Mouse (Mus musculus) kidney, postnatal 4 days (tissue): ENCODE results near the gene Apbb1ip.

ENCODE experiments used
- DNase-seq, 2 experiments: peaks; one replicate each; pipeline ENCODE4 v3.0.0; 2021; ENCODE audit warnings: mixed read lengths in 2 of 2

Gene Apbb1ip

DNA sequence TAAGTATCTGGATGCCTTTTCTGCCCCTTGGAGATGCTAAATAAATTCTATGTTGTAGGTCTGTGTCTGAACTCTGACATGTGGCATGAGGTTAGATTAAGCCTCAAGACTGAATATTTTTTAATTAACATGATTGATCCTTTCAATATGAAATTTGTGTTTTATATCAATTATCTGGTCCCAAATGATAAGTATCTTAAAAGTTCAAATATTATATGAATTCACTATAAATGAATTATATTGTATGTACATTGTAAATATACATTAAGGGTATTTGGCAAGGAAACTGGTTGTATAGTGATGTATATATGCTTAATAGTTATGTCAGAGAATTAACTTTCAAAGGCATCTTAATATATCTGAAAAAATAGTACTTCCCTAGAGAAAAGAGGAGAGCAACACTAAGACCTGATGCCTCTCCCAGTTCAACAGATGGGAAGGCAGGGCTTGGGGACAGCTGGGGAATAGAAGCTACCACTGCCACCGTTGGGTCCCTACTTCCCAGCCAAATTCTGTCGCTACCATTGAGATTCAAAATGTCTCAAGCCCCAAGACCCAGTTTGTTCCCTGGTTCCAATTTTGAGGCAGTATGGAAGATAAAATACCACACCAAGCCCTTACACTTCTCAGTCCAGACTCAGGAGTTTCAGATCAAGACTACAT, 2.8 kb downstream of the Apbb1ip start:
- DNase-seq, result no peak

DNA sequence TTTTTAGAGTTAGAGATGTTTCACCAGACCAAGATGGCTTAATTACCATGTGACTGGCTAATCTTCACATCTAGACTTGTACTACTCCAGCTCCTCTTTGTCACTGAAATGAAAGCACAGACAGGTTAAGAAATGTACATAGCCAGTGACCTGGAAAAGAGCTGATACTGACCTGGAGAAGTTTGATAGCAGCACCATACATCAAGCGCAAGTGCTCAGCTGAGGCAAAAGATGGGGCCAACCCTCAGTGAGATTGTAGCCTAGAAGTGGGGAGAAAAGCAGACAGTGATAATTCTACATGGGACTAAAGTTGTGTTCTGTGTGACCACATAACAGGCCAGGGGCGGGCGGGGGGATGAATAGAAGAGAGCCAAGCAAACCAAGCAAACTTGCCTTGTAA, 3.9 kb downstream of the Apbb1ip start:
- no peak for DNase-seq

DNA sequence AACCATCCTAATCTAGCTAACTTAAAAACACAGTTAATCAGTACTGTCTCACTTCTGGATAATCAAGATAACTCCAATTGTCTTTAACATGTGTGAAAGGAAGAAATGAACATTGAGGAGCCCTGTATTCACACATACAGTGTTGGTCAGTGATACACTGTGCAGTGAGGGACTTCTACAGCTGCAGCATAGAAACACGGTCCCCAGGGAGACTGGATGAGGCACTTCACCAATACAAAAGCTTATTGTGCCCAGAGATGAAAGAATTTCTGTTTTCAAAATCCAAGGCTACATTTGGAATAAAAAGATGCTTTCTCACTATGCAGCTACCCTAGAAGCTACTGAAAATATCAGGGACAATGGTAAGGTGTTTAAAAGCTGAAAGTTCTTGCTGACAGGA, 7.0 kb downstream of the Apbb1ip start:
- no peak for DNase-seq

DNA sequence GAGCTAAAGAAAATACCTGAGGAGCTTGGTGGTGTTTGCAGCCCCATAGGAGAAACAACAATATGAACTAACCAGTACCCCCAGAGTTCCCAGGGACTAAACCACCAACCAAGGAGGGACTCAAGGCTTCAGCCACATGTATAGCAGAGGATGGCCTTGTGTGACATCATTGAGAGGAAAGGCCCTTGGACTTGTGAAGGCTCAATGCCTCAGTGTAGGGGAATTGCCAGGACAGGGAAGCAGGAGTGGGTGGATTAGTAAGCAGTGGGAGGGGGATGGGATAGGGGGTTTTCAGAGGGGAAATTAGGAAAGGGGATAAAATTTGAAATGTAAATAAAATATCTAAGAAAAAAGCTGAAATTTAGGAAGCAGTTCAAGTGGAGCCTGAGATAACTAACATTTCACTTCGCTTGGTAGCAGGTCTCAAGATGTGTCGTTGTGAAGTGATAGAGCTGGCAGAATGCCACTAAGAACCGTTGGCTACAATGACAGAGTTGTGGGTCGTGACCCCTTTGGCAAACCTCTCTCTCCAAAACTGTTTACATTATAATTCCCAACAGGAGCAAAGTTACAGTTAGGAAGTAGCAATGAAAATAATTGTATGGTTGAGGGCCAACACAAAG, 7.6 kb downstream of the Apbb1ip start:
- DNase-seq, result no peak

DNA sequence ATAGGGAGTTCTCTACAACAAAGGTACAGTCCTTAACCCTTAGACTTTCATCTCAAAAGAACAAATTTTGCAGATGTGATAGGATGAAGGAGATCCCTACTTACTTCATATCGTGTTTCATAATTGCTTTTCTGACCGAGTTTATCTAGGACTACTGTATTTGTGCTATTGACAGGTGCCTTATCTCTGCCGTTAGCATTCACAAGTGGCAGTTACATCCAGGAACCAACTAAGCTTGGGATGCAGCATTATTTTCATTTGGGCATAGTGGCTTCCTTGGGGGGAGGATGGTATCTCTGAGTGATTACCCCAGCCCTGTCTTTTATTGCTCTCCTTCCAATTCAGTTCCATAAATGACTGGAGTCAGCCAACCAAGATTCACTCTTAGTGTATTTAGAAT, 8.2 kb downstream of the Apbb1ip start:
- no peak for DNase-seq

DNA sequence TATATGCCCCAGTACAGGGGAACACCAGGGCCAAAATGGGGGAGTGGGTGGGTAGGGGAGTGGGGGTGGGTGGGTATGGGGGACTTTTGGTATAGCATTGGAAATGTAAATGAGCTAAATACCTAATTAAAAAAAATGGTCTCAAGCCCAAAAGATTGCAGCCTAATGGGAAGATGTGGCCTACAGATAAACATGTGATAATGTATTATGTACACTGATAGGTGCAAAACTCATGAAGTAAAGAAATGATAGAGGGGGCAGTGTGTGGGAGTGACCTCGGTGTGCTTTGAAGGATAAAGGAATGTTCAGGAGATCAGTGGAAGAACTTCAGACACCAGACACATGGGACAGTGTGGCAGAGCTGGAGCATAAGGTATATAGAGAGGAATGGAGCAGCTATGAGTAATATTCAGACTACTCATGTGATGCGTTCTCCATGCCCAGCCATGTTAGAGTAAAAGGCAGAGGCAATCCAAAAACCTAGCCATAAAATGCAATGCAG, 9.3 kb downstream of the Apbb1ip start:
- no peak for DNase-seq

DNA sequence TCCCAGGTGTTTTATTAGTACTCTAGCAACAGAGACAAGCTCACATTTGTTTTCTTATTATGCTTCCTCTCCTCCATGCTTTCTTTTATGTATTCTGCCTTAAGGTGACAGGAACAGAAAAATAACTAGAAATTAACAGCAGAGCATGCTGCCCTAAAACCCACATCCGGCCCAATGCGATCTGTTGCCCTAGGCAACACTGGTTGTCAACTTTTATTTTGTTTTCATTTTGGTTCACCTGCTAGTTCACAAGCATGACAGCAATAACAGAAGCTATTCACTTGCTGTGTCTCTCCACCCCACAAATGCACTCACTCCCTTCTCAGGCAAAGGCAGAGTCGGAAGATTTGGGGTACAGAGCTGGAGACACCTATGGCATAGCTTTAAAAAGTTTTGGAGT, 10.3 kb downstream of the Apbb1ip start:
- DNase-seq, result no peak

DNA sequence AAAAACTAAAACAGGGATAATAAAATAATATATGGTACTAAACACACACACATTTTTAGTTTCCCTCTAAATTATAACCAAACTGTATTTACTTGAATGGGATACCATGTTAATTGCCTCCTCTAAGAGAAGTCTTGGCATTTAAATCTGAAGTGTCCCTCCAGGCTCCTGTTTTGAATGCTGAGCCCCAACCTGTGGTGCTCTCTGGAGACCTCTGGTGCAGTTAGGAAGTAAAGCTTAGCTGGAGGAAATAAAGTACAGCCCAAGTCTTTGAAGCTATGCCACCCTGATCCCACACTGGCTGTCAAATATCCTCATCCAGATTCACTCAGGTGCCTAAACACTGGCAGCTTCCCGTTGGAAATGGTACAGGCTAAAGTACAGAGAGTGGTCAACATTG, 10.9 kb downstream of the Apbb1ip start:
- DNase-seq, result no peak

DNA sequence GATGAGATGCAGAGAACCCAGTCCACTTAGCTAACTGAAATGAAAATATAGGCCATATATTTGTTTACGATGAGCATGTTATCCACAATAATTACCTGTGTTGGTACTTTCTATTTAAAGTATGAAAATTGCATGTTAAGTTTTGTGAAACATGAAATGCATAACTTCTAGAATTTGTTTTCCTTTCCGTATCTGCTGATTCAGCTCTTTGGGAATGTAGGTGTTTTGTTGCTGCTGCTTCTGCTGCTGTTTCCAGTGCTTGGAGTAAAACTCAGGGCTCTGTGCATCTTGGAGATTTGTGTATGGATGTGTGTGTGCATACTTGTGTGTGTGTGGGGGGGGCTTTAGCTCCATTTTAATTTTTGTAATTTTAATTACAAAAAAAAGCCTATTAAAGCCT, 14.8 kb downstream of the Apbb1ip start:
- no peak for DNase-seq

DNA sequence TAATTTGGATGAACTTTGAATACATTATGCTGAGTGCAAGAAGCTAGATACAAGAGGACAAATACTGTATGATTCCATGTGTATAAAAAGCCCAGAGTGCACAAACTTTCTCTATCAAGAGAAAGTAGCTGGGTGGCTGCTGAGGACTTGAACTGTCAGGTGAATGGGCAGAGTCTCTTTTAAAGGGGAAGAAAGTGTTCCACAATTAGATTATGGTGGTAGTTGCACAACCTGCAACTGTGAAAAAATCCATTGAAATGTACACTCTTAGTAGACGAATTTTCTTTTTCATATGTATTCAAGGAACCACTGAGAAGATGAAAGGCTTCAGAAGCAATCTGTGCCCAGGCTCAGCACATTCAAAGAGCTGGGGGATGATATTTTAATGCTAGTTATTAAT, 15.7 kb downstream of the Apbb1ip start:
- no peak for DNase-seq

DNA sequence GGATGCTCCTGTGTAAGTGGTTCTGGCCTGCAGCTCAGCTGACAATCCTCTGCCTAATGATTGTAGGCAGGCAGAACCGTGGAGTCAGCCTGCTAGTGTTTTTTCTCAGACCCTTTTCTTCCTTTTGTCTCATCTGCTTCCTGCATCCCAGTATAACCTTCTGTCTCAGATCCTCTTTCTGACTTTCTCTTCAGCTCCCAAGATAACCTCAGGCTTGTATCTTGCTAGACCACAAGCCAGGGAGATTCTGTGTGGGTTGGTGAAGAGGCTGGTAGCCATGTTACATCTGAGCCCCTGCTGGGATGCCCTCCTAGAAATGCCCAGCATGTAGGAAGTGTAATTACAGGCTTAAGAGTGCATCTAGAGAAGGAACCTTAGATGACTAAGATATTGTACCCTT, 16.5 kb downstream of the Apbb1ip start:
- no peak for DNase-seq

DNA sequence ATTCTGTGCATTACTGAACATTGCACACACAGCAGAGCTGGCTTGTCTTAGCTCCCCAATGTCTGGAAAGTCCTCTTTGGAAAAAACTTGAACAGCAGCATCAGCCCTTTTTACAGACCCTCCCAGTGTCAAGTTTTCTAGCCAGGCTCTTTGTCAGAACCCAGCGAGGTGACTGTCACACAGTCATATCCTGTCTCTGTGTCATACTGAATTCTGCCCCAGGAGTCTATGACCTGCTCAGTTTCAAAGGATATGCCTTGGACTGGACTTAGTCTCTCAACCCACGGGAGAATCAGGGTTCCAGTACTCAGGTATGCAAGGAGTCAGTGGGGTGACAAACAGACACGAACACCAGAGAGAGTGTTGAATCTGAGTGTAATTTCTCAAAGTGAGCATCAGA, 21.2 kb downstream of the Apbb1ip start:
- DNase-seq, result no peak

DNA sequence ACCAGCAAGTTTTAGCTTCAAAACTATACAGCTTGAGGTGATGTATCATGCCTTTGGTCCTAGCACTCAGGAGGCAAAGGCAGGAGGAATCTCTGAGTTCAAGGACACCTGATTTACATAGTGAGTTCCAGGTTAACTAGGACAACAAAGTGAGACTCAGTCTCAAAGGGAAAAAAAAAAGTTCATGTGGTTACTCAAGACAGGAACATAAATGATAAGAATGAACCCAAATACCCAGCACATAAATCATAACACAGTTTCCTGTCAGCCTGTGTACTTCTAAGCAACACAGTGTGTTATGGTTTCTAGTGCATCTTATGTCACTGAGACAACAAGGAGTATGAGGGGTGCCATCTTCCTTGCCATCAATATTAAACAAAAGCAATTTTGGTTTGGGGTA, 22.6 kb downstream of the Apbb1ip start:
- DNase-seq, result no peak

DNA sequence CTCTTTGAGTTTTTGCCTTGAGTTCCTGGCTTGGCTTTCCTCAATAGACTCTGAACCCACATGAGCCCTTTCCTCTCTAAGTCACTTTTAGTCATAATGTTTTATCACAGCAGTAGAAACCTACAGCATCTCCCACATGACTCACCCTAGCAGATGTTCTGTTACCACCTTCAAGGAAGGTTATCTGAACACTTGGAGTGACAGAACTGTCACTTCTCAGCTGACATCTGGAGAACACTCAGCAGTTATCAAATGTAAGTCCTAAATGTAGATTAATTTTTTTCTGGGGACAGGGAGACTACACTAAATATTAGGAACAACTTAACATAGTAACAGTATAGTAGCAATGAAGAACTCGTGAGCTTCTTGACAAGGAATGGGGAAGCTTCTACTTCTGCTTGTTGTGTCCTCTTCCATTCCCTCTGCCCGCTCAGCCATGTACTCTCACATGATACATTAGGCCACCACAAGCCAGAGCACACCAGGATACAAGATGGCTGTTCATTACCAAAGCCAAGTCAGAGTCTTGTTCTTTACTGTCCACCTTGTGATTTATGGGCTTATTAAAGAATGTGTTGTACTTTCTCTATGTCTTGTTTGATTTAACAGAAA, 25.6 kb downstream of the Apbb1ip start:
- DNase-seq, result no peak

DNA sequence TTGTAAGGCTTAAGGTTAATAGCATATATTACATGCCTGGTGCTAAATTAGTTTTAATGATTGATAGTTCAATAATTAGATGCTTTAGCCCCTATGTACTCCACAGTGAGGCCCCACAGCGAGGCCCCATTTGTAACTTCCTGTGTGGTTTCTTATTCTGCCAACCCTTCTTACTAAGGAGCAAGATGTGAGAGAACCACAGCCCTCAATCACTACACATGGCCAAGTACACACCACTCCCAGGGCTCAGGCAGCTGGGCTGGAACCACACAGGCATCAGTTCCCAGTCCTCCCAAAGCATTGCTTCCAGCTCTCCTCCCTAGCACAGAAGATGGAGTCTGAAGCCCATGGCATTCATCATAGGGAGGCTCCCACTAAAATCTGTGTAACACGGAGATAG, 31.7 kb downstream of the Apbb1ip start:
- no peak for DNase-seq

DNA sequence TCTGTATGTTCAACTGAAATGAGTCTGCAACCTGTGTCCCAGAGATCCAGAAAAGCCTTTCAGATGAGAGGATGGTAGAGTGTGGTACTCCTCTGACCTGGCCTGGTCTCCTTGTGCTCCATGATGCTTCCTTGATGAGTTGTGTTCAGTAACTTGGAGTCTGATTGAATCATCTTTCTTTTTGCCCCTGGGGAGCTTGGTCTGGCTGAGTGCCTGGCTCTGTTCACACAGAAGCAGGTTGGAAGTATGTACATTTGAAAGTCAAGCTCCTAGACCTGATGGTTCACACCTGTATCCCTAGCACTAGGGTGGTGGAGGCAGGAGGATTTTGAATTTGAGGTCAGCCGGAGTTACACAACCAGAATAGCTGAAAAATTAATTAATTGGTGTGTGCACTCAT, 32.7 kb downstream of the Apbb1ip start:
- DNase-seq, result no peak

DNA sequence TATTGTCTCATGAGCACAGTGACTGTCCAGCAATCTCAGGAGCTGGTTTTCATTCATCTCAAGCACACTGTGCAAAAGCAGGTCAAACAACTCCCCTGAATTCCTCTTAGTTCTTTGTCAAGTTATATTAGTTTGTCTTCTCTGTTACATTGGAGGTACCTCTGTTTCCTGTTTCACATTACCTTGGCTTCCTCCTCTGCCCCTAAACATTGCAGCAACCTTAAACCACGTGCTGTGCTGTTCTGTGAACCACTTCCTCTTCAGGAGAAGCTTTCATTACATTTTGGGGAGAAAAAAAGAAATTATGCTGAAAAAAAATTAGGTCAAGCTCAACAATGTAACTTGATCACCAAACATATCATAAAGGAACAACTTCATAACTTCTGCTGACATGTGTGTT, 33.4 kb downstream of the Apbb1ip start:
- DNase-seq, result no peak

DNA sequence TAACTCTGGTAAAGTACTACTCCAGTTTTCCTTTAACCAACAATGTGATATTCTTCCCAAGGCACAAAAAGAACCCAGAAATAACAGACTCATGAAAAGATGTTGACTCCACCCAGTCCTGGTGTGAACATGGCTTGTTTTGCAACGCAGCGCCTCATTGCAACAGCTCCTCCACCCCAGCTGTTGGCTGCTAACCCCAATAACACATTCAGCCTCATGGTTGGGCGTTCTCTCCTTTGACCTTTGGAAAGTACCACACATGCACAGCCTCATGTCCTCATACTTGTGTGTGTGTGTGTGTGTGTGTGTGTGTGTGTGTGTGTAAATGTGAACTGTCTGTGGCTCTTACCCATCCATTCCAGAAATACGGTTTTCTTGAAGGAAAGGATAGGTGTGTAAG, 37.0 kb downstream of the Apbb1ip start:
- DNase-seq, result no peak

DNA sequence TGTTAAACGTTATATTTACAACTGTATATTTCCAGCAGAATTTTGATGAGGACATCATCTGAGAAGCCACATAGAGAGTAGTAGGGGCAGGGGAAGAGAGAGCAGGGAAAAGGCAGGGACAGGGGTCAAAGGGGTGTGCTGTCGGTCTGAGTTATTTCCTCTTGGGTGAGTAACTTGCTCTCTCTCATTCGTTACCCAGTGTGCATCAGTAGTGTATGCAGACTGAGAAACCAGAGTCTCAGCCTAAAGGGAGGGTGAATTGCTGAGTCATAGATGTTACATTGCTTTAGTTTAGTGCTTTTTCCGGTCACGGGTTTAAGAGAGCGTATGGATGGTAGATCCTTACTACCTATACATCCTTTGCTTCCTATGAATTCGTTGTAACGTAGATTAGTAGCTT, 37.6 kb downstream of the Apbb1ip start:
- no peak for DNase-seq

DNA sequence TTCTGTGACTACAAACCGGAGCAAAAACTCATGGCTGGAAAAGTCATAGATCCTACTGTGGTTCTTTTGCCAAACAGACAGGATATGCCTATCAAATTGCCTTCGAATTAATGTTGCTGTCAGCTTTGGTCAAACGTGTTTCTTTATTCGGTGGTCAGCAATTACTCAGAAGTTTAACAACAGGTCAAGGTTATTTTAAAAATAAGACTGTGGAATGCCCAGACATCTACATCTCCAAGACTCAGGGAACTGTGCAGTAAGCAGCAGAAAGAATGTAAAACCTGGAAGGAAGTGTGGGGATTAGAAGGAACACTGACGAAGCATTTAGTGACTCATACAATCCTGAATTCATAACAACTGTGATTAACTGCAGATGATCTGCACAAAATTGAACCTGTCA, 40.0 kb downstream of the Apbb1ip start:
- DNase-seq, result no peak

DNA sequence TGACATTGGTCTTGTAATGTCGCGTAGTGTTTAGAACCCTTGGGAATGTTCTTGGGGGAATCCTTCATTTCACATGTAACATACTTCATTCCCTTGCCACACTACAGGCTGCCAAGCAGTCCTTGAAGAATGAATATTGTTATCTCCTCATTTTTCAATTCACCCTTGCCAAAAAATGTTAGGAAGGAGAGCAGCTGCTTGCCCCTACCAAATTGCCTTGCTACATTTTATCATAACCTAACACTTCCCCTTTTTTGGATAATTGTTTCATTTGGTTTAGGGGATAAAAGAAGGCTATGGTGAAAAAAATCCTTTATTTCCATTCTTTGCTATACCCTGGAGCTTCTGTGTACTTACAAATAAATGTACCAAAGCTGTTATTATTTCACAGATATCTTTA, 41.8 kb downstream of the Apbb1ip start:
- DNase-seq, result no peak

DNA sequence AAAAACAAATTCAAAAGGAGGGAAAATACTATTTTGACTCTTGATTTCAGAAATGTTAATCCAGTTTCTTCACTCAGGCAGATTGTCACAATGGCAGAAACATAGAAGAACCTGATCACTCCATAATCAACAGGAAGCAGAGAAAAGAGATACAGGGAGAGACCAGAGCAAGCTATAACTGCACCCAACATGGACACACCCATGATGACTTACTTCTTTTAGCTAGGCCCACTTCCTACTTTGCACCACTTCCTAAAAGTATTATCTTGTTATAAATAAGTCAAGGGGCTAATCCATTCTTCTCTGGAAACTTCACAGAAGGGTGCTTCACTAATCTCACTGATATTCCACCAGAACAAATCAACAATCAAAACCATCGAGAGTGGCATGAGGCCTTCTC, 42.3 kb downstream of the Apbb1ip start:
- no peak for DNase-seq

DNA sequence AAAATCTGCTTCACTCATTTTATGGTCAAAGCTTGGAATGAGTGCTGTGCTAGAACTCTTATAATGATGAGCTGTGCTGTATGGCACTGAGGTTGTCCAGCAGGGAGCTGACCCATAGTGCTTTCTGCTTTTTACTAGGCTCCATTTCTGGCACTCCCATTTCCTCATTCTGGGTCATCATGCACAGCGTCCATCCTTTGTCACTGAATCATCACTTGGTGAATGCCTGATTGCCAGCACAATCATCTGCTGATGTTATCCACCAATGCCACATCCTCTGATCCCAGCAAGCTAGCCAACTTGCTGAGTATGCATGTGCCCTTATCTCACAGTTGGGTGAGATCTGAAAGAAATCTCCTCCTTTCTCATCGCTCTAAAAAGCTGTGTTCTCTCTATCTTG, 48.4 kb downstream of the Apbb1ip start:
- no peak for DNase-seq

DNA sequence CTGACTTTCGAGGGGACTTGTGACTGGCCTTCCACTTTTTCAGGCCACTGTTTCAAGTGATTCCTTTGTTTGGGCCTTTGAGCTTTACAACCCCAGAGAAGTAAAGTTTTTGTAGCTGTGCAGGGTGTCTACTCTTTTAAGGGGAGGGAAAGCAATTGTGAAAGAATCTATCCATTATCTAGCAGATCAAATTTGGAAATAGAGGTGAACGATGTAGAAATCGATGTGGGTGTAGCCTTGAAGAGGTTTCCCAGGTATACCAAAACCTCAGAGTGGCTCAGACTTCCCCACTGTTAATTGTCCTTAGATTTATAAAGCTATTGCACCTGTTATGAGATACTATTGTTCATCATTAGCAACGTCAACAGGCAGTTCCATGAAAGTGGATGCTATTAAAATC, 71.6 kb downstream of the Apbb1ip start:
- DNase-seq, result no peak

DNA sequence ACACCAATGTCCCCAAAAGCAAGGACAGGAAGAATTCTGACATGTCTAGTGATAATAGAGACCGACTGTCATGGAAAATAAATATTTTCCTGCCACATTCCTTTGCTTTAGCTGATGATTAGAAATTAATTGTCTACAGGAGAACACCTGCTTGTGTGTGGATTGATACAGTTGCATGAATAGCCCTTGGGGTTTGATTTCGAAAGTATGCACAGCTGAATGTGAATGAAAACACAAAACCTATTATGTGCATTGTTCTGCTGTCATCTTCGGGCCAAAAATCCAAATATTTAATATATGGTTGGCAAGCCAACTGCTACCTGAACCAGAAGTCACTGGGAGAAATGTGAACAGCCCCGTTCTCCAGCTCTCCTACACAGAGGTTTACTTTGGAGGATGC, 78.0 kb downstream of the Apbb1ip start:
- DNase-seq, result no peak
